Mouse (Mus musculus): Measurements from ENCODE around the gene Pzp.
A peak's percentile ranks its signal among the peaks of the same experiment; 100 is the strongest.

Gene Pzp

DNA sequence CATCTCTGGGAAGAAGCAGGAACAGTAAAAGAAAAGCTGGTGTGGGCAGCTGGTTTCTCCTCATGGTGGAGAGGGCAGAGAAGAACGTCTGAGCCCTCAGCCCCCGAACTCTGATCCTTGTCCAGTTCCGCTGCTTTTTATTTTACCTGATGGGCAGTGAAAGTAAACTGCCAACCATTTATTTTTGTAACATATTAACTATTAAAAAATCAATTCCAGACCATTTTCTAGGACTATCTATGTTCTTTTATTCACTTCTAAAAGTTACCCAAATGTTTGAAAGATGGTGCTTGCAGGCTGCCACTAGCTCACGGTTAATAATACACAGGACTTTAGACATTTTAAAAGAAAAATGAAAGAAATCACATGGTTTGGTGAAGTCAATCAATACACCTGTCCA is at the start of gene Pzp:
TSS of gene Pzp (minus strand) at position 120 of the 400 bp plus-strand sequence.
- DNase-seq: no peak

DNA sequence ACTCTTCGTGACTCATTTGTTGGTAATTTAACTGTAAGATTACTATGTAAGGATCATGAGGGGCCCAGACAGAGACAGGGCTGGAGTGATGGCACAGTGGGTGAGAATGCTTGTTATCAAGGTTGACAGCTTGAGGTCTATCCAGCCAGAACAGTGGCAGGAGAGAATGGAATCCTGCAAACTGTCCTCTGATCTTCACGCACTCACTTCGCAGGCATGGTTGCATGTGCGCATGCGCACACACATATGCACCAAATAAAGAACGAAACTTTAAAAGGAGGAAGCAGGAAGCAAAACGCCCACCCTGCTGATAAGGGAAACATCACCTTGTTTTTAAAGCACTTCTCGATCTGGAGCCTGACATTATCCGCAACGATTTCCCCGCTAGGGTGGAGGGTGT is 40.1 kb upstream of the Pzp start:
- DNase-seq: no peak

DNA sequence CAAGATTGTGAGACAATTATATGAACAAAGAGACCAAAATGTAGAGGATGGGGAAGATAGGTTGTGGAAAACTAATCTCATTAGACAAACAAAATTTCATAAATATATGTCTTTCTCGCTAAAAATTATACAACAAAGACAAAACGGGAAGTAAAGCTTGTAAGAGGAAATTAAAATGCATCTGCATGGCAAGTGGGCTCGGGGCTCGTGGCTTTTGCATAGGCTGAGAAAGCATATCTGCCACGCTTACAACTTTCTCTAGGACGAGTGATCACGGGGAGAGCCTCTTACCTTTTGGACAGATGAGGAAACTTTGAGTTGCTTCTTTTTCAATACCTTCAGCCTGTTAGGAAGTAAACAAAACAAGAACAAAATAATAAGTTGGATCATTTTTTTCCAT is 27.5 kb upstream of the Pzp start:
- DNase-seq: no peak

DNA sequence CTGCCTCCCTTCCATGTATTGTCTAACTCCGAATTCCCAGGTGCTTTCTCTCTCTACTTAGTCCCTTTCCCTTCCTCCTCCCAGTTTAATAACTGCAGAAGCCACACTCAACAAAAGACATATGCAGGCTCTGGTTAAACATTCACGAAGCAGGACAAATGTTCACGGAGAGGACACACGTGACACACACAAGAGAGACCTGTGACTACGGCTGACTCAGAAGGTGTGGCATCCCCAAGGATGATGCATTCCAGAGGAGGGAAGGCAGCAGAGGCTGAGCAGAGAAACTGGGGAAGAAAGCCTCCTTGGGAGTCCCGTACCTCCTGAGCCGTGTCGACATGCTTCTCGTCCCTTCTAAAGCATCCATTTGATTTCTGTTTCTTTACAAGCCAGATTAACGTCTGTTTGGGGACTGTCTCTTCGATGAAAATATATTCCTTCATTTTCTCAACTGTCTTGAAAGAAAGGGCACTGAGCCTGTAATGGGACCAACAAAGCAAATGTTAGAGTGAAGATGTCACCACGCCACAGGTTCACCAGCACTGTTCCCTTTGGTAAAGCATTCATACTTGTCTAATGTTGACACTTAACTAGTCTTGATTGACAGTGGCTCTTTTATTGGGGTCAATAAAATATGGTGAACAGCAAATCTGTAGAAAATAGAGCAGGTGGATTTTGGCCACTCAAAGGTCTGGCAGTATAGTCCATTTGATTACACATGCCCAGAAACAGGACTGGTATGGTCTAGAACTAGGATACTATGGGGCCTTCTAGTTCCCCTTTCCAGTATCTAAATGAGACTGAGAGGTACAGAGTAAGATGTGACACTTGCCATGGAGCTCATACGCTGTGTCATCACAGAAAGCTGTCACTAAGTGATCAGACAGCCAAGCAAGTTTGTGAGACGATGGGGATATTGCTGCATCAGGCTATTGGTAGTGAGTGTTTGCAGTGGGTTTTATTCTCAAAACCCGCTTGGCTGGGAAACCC is 23.2 kb upstream of the Pzp start:
- DNase-seq: no peak

DNA sequence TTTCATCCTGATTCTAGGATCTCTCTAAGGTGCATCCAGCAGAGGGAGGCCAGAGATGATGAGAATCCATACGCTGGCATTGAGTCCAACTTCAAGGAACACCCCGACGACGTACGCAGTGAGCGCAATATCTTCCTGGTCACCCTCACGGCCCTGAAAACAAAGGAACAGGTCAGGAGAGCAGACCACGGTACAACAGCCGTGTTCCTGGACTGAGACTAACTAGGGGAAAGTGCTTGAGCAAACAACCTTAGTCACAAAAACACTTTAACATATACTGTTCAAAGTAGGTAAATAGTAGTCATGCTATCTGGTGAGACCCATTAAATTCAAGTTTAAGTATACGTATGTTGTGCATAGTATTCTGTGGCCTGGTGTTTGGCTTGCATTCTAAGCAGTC is 22.0 kb upstream of the Pzp start:
- DNase-seq: no peak

DNA sequence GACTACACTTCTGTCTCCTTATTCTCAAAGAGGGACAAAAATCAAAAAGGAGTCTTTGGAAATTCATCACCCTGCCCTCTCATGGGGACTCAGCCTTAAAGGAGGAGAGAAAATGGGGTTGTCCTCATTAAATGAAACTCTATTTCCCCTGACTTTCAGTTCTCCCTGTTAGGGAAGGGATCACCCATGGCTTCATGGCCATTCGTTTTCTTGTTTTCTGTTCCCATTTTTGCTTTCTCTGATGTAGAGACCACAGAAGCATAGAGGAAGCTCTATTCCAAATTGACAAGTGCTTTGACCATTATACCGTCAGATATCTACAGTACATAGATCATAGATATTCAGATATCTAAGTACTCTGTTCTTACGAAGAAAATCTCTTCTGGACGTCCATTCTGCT is 18.9 kb upstream of the Pzp start:
- DNase-seq: no peak

DNA sequence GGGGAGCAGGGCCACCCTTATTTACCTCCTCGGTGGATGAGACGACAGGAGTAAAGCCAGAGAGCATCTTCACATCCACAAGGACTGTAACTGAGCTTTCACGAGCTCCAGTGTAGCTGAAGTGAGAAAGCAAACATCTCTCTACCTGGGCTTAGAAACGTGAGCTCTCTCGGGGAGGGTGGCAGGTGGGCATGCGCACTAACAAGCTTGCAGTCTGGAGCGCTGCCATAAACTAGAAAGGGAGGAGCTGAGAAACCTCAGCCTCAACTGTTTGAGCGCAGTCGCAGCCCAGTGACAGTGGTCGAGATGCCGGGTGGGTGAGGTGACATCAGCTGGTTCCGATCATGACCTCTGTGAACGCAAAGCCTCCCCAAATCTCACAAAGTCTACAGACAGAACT is 16.7 kb upstream of the Pzp start:
- peak; percentile 11 to 22 for DNase-seq

DNA sequence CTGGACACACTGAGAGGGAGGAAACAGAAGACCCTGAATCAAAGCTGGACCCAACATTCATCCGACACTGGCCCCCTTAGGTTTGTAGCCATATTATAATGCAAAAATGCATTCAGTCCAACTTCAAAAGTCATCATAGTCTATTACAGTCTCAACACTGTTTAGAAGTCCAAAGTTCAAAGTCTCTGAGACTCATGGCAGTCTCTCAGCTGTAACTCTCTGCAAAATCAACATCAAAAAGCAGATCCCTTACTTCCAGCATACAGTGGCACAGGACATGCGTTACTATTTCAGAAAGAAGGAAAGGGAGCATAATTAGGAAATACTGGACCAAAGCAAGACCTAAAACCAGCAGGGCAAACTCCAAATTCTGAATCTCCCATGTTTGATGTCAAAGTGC is 8.7 kb upstream of the Pzp start:
- no peak for DNase-seq

DNA sequence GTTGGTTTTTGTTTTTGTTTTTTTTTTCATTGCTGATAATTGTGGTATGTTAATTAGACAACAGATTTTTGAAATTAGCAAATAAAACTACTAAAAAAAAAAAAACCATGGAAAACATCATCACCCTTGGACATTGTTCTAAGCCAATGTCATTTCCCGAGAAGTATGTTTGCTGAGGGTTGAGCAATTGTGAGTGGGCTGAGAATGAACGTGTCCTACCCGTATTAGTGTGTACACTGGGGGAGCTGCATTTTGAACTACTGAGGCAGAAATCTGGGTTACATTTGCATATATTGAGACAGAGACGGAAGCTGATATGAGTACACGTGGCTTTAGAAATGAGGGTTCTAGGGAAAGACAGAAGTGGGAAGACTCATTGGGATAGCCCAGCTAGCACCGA is 6.8 kb upstream of the Pzp start:
- no peak for DNase-seq

DNA sequence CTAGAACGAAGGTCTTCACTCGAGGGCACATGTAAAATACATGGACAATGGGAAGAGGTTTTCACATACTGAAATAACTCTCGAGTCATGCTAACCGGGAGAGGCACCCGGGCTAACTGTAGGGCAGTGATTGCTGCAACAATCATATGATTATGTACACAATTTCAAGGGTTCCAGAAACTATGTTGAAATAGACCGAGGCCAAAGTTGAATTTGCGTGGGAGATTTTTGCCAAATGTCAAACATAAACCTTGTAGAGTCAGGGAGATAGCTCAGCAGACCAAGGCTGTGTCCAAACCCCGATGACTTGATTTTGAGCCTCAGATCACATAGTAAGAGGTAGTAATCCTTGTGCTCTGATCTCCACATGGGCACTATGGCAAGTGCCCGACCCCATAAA is 6.2 kb upstream of the Pzp start:
- DNase-seq: no peak

DNA sequence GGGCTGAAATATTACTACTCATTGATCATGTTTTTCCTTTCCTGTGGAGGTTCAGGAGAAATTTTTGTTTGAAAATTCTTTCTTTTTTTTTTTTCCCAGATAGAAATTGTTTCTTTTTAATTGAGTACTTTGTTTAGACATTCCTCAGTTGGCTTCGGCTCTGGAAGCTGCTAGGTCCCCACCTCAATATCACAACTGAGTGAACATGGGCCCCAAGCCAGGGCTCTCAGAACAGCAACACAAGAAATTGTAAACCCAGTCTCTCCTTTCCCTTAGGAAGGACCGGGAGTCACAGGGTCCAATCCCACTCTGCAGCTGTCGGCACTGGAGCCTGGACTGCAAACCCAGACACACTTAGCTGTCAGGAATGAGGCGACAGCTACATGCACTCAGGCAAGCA is 2.0 kb upstream of the Pzp start:
- peak in 1 of 2 experiments; percentile 8 for DNase-seq

DNA sequence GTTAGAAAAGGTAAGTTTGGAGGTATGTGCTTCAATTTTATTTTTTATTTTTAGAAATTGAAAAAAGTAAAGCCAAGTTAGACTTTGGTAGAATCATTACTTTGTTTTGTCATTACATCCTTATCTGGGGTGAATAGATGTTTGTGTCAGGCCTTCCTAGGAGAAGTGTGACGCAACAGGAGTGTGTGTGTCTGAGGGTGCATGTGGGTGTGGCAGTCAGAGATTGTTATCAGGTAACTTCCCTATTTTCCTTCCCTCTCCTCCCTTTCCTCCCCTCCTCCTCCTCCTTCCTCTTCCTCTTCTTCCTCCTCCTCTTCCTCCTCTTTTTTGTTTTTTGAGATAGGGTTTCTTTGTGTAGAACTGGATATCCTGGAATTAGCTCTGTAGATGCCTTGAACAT is 590 bp upstream of the Pzp start:
- DNase-seq: no peak

DNA sequence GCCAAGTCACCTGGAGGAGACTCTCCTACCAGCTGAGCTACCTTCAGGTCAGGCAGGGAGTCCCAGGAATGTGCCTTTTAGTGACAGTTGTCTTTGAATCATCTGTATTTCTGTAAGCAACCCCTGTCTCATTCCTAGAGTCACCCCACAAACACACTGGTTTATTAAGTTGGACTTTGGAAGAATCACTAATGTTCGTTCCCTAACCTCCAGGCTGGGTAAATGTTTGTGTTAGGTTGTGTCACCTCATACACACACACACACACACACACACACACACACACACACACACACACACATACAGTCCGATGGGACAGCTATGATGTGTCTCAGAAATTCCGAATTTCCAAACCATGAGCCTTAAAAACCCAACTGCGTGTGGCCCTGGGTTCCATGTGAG is 719 bp downstream of the Pzp start:
- no peak for DNase-seq

DNA sequence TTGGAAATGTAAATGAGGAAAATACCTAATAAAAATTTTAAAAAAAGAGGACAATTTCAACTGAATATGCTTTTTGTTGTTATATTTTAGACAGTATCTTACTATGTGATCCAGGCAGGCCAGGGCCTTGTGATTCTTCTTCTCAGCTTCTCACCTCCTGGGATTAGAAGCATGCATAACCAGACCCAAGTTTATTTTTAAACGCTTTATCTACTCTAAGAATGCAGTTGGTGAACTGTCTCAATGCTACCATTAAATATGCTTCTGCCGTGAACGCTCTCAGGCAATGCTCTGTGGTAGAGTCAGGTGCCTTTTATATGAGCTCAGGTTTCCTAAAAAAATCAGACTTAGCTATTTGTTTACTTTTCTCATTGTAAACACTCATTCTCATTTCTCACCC is 3.2 kb downstream of the Pzp start:
- DNase-seq: no peak

DNA sequence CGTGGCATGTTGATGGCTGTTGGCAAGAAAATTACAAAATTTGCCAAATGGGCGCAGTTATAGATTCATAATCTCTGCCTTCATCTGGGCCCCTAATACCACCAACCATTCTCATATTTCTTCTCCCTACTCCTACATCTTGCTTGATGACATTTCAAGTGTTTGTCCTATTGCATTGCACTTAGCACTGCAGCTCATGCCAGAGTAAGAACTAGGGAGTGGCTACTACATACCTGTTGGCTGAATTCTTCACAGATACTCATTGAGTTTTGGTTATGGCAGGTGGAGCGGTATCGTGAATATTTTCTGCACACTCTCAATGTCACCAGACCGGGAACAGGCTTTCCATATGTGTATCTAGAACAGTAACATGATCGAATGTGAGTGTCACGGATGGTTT is 7.4 kb downstream of the Pzp start:
- DNase-seq: no peak

DNA sequence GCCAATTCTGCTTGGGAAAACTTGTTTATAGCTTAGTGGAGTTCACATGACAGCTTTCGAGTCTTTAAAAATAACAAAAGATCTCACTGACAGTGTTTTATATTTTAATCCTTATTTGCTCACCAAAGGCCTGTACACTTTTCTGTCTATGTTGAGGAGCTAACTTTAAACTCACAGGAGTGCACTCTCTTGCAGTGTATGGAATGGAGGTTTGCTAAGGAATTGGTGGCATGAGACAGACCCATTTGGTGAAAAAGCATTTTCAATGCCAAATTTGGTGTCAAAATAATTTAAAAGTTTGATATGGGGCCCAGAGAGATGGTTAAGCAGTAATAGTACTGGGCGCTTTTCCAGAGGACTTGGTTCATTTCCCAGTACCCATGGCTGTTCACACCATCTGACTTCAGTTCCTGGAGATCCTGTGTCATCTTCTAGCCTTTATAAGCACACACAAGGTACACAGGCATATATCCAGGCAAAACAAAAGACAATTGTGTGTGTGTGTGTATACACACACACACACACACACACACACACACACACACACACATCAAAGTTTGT is 20.8 kb downstream of the Pzp start:
- DNase-seq: peak; percentile 26 to 40

DNA sequence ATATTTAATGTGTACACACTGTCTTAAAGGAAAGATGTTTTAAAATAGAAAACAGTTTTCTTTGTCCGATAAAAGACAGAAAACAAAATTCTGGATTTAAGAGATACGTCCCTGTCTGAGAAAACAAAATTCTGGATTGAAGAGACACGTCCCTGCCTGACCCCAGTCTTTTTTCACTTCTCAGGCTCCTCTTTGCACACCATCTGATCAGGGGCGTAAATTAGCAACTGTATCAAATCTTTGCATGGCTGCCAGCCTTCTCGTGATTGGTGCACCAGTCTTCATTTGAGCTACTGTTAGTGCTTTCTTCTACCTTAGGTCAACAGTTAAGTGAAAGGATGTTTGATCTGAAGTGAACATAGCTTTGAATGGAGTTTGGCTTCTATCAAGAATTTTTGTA is 21.8 kb downstream of the Pzp start:
- no peak for DNase-seq

DNA sequence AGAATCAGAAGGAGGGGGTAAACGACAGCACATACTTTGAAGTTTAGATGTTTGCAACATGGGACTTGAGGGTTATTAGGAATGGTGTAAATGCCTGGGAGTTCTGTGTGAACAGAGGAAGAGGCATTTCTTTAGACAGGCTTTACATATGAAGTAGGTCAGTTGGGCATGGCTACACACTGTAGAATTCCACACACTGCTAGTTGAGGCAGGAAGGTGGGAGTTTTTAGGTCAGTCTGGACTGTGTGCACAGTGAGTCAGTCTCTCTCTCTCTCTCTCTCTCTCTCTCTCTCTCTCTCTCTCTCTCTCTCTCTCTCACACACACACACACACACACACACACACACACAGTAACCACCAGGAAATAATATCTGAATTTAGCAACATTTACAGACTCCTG is 31.2 kb downstream of the Pzp start:
- DNase-seq: no peak

DNA sequence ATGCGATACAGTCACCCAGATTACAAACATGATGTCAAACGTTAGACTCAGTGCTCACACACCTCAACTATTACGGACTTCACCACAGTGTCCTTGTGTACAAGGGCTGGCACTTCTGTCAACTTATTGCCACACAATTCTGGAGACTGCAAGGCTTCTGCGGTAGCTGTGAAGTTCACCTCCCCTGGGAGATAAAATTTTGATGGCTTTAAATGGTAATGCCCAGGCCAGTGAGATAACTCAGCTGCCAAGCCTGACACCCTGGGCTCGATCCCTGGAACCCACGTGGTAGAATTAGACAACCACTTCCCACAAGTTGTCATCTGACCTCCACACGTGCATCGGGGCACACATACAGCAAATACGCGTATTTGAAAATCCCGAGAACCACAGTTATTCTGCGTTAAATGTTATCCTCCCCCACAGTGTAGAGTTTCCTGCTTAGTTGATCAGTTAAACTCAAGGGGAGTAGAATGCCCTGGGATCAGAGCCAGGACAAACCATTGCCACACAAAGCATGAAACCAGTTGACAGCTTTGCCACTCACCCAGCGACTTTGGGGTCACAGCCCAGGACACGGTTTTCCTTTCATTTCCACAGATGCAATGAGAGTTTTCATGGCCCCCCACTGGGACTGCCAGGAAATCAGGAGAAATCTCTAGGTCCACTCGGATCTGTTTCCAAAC is 31.7 kb downstream of the Pzp start:
- peak in 1 of 2 experiments; percentile 14 for DNase-seq

DNA sequence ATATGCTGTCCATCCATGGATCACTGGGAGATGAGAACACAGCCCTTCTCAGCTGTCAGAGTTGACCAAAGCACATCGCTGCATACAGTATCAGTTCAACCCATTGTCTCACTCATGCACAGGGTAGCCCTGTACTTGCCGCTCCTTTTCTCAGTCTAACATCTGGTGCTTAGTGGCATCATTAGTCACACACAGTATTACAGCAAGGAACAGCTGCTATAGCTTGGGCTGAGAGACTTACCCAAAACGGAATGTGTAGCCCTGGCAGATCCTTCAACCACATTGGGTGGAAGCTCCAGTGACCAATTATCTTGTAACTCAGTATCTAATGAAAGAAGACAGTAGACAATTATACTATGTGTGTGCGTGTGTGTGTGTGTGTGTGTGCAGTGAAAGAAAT is 34.6 kb downstream of the Pzp start:
- DNase-seq: no peak

DNA sequence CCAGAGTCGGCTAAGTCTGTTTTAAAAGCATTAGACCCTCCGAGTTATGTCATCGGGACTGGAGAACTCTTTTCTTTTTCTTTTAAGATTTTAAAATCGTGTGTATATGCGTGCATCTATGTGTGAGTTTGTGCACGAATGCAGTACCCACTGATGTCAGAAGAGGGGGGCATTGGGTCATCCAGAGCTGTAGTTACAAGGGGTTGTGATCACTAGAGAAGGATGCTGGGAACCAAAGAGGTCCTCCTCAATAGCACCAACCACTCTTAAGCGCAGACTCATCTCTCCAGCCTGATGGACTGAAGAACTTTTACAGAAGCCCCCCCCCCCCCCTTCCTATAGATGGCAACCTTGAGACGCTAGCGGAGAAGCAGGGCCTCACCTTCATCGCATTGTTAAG is 36.4 kb downstream of the Pzp start:
- DNase-seq: no peak

DNA sequence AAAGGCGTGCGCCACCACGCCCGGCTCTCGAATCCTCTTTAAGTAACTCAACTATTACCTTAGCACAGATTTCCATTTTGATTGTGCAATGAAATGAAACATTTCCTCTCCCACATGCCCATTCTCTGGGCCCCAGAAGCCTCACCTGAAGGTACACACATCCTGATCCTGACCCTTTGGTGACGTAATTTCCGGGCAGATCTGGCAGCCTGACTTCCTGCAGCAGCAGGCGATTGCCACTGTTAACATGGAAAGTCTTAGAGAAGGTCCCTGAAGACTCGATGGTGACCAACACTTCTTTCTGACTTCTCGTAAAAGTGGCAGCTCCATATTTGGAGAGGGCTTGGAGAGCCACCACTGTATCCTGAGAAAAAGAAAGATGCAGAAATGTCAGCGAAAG is 38.8 kb downstream of the Pzp start:
- no peak for DNase-seq

DNA sequence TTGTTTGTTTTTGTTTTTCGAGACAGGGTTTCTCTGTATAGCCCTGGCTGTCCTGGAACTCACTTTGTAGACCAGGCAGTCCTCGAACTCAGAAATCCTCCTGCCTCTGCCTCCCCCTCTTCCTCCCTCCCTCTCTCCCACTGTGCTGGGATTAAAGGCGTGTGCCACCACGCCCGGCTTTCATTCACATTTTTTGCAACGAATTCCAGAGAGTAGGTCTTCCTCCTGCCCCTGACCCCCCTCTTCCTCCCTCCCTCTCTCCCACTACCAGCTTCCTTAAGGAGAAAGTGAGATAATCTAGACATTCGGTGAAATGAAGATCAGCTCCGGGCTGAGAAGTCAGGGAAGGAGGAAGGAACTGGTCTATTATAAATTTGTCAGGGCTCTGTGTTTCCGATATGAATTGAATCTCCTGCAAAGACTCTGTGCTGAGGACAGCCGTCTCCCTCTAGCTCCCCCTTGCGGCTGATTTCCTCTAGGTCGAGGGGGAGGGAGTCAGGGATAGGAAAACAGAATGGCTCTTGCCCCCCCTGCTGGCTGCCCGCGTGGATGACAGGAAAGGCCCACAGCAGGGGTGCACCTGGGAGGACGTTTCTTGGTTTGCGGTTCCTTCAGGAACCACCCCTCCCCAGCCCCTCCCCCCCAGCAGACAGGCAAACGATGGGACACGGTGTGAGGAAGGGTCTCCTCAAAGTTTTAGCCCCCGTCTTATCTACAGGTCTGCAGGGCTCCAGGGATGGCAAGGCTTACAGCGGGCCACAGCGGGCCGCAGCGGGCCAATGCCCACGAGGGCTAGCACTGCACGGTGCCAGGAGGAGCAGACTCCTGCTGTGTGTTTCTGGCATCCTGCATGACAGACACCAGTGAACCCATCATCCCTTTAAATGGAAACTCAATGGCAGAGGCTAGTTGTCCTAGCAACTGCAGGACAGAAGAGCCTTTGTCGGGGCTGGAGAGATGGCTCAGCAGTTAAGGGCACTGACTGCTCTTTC is 46.8 kb downstream of the Pzp start:
- peak; percentile 99 to 100 for DNase-seq

Data from cerebellum, postnatal 10 days (tissue).